Mouse (Mus musculus): Measurements from ENCODE around the gene Cfap46. TPM values are rescaled to one million over a fixed set of nuclear protein-coding genes. Genes with fewer than 3 reads are reported as not detected.

The Cfap46 gene
- total RNA-seq, 1 experiment from 2014 or later: not detected

- no peak for ATAC-seq (replicated peaks in 1 of 2; ENCODE audit: insufficient read depth in 1 of 2, low FRiP score in 2 of 2, low TSS enrichment in 1 of 2, low read depth in 1 of 2, poor library complexity in 2 of 2, severe bottlenecking in 2 of 2)
Measured at GRCm38 (mm10) chr7:139559659-139560058, 124.0 kb downstream of the Cfap46 start.

- ATAC-seq (replicated peaks in 1 of 2; ENCODE audit: insufficient read depth in 1 of 2, low FRiP score in 2 of 2, low TSS enrichment in 1 of 2, low read depth in 1 of 2, poor library complexity in 2 of 2, severe bottlenecking in 2 of 2): no peak
Measured at GRCm38 (mm10) chr7:139556746-139557526, 126.7 kb downstream of the Cfap46 start.

- ATAC-seq (replicated peaks in 1 of 2; ENCODE audit: insufficient read depth in 1 of 2, low FRiP score in 2 of 2, low TSS enrichment in 1 of 2, low read depth in 1 of 2, poor library complexity in 2 of 2, severe bottlenecking in 2 of 2): no peak
Measured at GRCm38 (mm10) chr7:139556331-139556730, 127.3 kb downstream of the Cfap46 start.

- no peak for ATAC-seq (replicated peaks in 1 of 2; ENCODE audit: insufficient read depth in 1 of 2, low FRiP score in 2 of 2, low TSS enrichment in 1 of 2, low read depth in 1 of 2, poor library complexity in 2 of 2, severe bottlenecking in 2 of 2)
Measured at GRCm38 (mm10) chr7:139551519-139551918, 132.1 kb downstream of the Cfap46 start.

Other genes starting within 250 kb of the Cfap46 start
- gene Nkx6-2, start 101.0 kb downstream of the Cfap46 start, total RNA-seq (2017): not detected in 2 replicates
- not detected in 2 replicates for gene Adgra1, start 150.4 kb upstream of the Cfap46 start, total RNA-seq (2017)
- not detected in 2 replicates for gene Kndc1, start 210.9 kb upstream of the Cfap46 start, total RNA-seq (2017)